Mouse (Mus musculus): ENCODE data around the gene Nutf2.

- TF ChIP-seq CTCF (conservative IDR thresholded peaks at IDR 0.05; ENCODE audit: insufficient read depth, insufficient read length, low read depth, low read length) (0 out of 2 replicates have a peak, but pooled peaks have one; percentile 11), POLR2A (IDR thresholded peaks at IDR 0.05; ENCODE audit: low read depth, low read length) (peak; percentile 20)
Measured at GRCm38 (mm10) chr8:105860143-105860981, at the start of gene Nutf2.
